Mouse (Mus musculus) CD8-positive naive resting alpha-beta T cell, adult 2 months (primary cell): ENCODE measurements around the gene Aoc3.
"Not testable (repeated sequence)": the region's sequence is repeated elsewhere in the genome, so short reads cannot be mapped to it uniquely, and the experiment has no call there.

Experiments used
- DNase-seq, 2 experiments: peaks; one replicate each; pipeline ENCODE4 v3.0.0; 2022; ENCODE audit warnings: low read depth in 2 of 2, low spot score in 2 of 2

The Aoc3 gene

DNA sequence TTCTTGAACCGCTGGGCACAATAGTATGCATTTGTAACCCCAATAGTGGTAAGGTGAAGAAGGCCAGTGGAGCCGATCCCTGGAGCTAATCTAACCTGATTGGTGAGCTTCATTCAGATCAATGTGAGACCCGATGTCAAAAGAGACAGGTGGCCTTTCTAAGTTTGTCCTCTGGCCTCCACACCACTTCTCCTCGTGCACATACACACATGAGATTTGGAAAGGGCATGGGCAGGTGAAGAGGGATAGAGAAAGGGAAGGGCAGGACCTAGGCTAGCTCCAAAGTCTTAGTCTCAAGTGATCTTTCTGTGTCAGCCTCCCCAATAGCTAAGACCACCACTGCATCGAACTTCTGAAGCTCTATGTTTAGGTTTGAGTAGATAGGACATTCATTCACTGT, 39.7 kb downstream of the Aoc3 start:
- DNase-seq = no peak

DNA sequence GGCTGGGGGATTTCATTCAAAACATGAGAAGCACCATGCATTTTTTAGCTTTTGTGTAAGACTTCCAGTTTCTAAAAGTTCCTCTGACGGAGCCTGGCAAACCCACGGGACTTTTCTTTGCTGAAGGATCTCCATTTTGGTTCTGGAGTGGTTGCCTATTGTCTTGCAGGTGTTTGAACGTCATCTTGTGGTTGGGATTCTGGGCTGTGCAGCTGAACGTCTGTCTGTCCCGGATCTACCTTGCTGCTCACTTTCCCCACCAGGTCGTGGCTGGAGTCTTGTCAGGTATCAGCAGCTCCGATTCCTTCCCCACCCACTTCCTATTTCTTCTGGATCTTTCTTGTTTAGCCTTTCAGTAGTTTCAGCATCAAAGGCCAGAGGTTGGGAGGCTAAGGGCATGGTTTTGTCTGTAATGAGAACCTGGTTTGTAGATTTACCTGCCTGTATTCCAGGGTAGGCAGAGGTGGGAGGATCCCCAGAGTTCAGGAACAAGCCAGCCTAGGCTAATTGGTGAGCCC, 44.1 kb downstream of the Aoc3 start:
- no peak for DNase-seq

DNA sequence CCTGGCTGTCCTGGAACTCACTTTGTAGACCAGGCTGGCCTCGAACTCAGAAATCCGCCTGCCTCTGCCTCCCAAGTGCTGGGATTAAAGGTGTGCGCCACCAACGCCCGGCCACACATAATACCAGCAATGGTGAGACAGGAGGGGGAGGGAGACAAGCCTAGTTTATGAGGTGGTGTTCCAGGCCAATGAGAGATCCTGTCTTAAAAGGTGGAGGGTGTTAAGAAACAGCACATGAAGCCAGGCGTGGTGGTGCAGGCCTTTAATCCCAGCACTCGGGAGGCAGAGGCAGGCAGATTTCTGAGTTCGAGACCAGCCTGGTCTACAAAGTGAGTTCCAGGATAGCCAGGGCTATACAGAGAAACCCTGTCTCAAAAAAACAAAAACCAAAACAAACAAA, 47.8 kb downstream of the Aoc3 start:
- DNase-seq = not testable (repeated sequence)

DNA sequence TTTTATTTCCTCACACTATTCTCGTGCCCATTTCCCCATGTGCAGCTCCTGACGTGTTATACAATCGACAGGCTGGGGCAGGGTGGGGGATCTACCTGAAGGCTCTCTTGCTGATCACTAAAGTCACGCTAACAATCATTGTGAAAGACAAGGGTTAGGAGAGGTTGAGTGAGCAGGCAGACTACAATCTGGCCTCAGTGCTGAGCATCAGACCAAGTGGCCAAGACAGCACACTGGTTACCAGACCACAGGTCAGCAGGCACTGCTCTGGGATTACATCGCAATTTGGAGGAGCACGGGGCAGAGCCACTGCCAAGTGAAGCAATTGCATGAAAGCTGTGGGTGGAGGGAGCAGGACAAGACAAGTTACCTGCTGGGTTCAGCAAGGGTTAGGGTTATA, 48.5 kb downstream of the Aoc3 start:
- no peak for DNase-seq

DNA sequence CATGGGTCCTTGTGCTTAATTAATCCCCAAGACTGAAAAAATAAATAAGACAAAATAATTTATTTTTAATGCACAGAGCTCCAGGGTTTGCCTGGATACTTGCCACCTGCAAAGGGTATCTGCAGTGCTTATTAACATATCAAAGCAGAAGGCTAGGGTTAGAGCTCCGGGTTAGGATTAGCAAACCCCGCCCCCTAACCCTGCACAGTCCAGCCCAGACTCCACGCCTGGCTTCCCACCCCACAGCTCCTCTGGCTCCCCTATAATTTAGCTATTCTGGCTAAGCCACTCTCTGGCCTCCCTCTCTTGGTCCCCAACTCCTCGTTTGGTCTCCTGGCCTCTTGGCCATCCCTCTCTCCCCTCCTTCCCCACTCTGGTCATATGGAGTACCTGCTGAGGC, 51.4 kb downstream of the Aoc3 start:
- DNase-seq = no peak
